Comparison of ENCODE assay signal across 13 mouse cellular contexts in the genomic region with DNA sequence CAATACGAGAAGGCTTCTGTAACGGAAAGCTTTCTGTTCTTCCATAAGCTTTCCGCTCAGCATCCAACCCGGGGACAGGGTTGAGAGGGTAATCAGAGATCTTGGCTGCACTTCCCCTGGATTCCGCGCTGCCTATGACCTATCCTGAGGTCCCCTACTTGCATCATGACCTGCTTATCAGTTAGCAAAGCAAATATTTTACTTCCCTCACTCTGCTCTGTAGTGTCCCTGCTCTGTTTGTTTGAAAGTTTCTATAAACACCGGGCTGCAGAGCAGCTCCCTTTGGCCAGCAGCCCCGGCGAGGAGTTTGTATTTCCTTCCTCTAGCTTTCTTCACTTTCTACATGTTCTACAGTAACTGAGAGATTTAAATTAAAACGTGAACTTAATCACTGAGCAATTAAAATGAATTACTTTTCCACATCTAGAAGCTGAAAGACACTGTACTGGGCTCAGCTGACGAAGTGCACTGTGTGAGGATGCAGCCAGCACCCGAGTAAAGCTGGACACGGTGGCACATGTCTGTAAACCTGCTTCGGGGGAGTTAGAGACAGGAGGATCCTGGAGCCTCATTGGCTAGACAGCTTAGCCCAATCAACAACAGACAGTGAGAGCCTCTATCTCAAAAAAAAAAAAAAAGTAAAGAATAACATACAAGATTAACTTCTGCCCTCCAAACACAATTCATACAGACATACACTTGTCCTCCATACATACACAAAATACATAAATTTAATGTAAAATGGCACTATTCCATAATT. TPM values are rescaled to one million over a fixed set of nuclear protein-coding genes. Genes with fewer than 3 reads are reported as not detected.
A peak's percentile ranks its signal among the peaks of the same experiment; 100 is the strongest.
DNase-seq lines count a peak whose midpoint lies in the region; ATAC-seq and TF ChIP-seq lines count a peak whose summit lies in the region.
"Had no signal": no experiment of that assay in that cellular context is flagged by ENCODE, and none has a peak within 500 bp of the region (broad histone marks: within the 10 kb centered on the region; RNA-seq: fewer than 3 reads in every experiment).

No protein-coding gene starts in this region.

- no peak for TF ChIP-seq CTCF in bone marrow macrophage, adult 2 months (IDR thresholded peaks at IDR 0.05; ENCODE audit: low read depth, low read length)
- no peak for TF ChIP-seq CTCF in lung, postnatal 0 days (IDR thresholded peaks at IDR 0.05)

- no peak for TF ChIP-seq EP300 in lung, postnatal 0 days (IDR thresholded peaks at IDR 0.05)

- H3K9ac ChIP-seq in lung, postnatal 0 days (replicated peaks; ENCODE audit: low read depth): no peak overlapping the region
- H3K9ac ChIP-seq: midbrain, embryonic 12.5 days had no signal

- peak; percentile 13 for DNase-seq in adrenal gland, postnatal 10 days
- DNase-seq in adrenal gland, postnatal 25 days: no peak
- peak; percentile 24 for DNase-seq in kidney, postnatal 14 days
- DNase-seq in lung, postnatal 0 days (ENCODE audit: low spot score): peak; percentile 77
- DNase-seq in c-Kit-positive CD71-positive TER-119-positive erythroid progenitor cells, embryonic 14.5 days (ENCODE audit: low spot score): no peak
- no peak for DNase-seq in layer of hippocampus, adult 8-10 months (ENCODE audit: low spot score in 2 of 2)
- DNase-seq: adrenal gland, postnatal 14 days; cerebellum, postnatal 10 days; gastrocnemius, postnatal 14 days; thymus, postnatal 4 days had no signal

- H3K27me3 ChIP-seq in lung, postnatal 0 days (replicated peaks; ENCODE audit: insufficient read depth, low read length): no peaks in the 10 kb centered on the region
- H3K27me3 ChIP-seq: midbrain, embryonic 12.5 days had no signal

- TF ChIP-seq POLR2A in bone marrow macrophage, adult 2 months (IDR thresholded peaks at IDR 0.05; ENCODE audit: borderline replicate concordance, low read depth, low read length): no peak

- H3K9me3 ChIP-seq in lung, postnatal 0 days (ENCODE audit: low read length): no peaks in the 10 kb centered on the region
- H3K9me3 ChIP-seq: midbrain, embryonic 12.5 days had no signal

- no peaks in the 10 kb centered on the region for H3K36me3 ChIP-seq in lung, postnatal 0 days (ENCODE audit: insufficient read depth, low read length)
- H3K36me3 ChIP-seq: midbrain, embryonic 12.5 days had no signal

- WGBS in lung, postnatal 0 days: 4% methylated on average over 14 of the region's 14 CpGs

- ATAC-seq in lung, postnatal 0 days: peak; percentile 84
- no peak for ATAC-seq in megakaryocyte, adult 5-6 weeks (ENCODE audit: poor library complexity, severe bottlenecking)

- peak overlapping the region; percentile 29 for H3K4me2 ChIP-seq in lung, postnatal 0 days (replicated peaks; ENCODE audit: low read depth, low read length)
- H3K4me2 ChIP-seq: midbrain, embryonic 12.5 days had no signal

- peaks cover 11% of the 10 kb centered on the region for H3K4me1 ChIP-seq in bone marrow macrophage, adult 2 months (ENCODE audit: control insufficient read depth, insufficient read depth, low read length)
- 0 out of 2 replicates have a peak, but pooled peaks cover 3% of the 10 kb centered on the region for H3K4me1 ChIP-seq in lung, postnatal 0 days (ENCODE audit: insufficient read depth, low read depth, low read length)
- H3K4me1 ChIP-seq: midbrain, embryonic 12.5 days had no signal

- no peak overlapping the region for H3K4me3 ChIP-seq in bone marrow macrophage, adult 2 months (ENCODE audit: insufficient read depth, low read length)
- no peak overlapping the region for H3K4me3 ChIP-seq in lung, postnatal 0 days (ENCODE audit: low read depth, low read length)
- H3K4me3 ChIP-seq: midbrain, embryonic 12.5 days had no signal

- peak overlapping the region; percentile 12; the same call in 1 of the 2 replicates for H3K27ac ChIP-seq in bone marrow macrophage, adult 2 months (ENCODE audit: insufficient read depth, low read depth, low read length)
- H3K27ac ChIP-seq in lung, postnatal 0 days (ENCODE audit: low read length): no peak overlapping the region
- H3K27ac ChIP-seq: midbrain, embryonic 12.5 days had no signal

RNA-seq across cellular contexts. Expression of gene Thsd4, which starts 43.7 kb away (rescaled TPM):
- total RNA-seq in adrenal gland, postnatal 10 days (2021): 10 to 100 TPM; 10.1 to 10.6 TPM
- 5.8 and 7.2 TPM in 2 replicates for total RNA-seq in adrenal gland, postnatal 25 days (2021)
- polyA plus RNA-seq in bone marrow macrophage, adult 2 months (2012; ENCODE audit: insufficient read depth, insufficient read length, missing spikeins): 0.09 and 0.12 TPM in 2 replicates
- 3.4 and 3.6 TPM in 2 replicates for polyA plus RNA-seq in lung, postnatal 0 days (2015; fragmentation: Nextera tagmentation; extraction: Ambion mirVana)
- total RNA-seq in megakaryocyte, adult 5-6 weeks (2015): not detected in 2 replicates
- 0.07 and 0.20 TPM in 2 replicates for total RNA-seq in megakaryocyte, adult 5-6 weeks (2017)
- total RNA-seq in layer of hippocampus, adult 8-10 months (2022): 10 to 100 TPM; 15.8 to 22.3 (median 19.2) TPM

Comparison
In these comparisons a context has a peak if more than half of its experiments do, and no peak if none do; other contexts are left out.
1. DNase-seq: peak in adrenal gland, postnatal 10 days (single experiment), kidney, postnatal 14 days (single experiment) and lung, postnatal 0 days (single experiment); none in adrenal gland, postnatal 25 days (single experiment), c-Kit-positive CD71-positive TER-119-positive erythroid progenitor cells, embryonic 14.5 days (single experiment) and layer of hippocampus, adult 8-10 months (0 of 2).